Mouse (Mus musculus) liver, embryonic 18 days (tissue): ENCODE data around the gene Cdc20b. TPM values are rescaled to one million over a fixed set of nuclear protein-coding genes. Genes with fewer than 3 reads are reported as not detected.

Source experiments
- polyA plus RNA-seq: library from polyadenylated mRNA; depleted of rRNA; stranded (reverse); fragments of >200 nt; gene quantifications from 2 replicates; pipeline ENCODE4 v1.2.3, GENCODE M21; 2012; rRNA removed

The Cdc20b gene
- polyA plus RNA-seq, result not detected in 2 replicates

GRCm38 (mm10) chr13:113034950-113035421, at the start of gene Cdc20b:
Gene Cdc20b, plus strand, starts transcription at chr13:113035111.

GRCm38 (mm10) chr13:112987532-112987943, 47.4 kb upstream of the Cdc20b start, which contains the start of gene Ccno:
Gene Ccno, plus strand, starts transcription at chr13:112987802.

GRCm38 (mm10) chr13:112993531-112994152, 41.3 kb upstream of the Cdc20b start, which contains the start of gene Mcidas:
Gene Mcidas, plus strand, starts transcription at chr13:112993845.

GRCm38 (mm10) chr13:113046211-113046883, 11.4 kb downstream of the Cdc20b start, which contains the start of gene Gpx8:
Gene Gpx8, minus strand, starts transcription at chr13:113046410.

GRCm38 (mm10) chr13:113100879-113101278, 66.0 kb downstream of the Cdc20b start, which contains the start of gene Gzma:
Gene Gzma, minus strand, starts transcription at chr13:113100981.

Other genes with a start within 250 kb of the Cdc20b start
- 24.5 and 27.2 TPM in 2 replicates for gene Plpp1, start 234.3 kb upstream of the Cdc20b start, polyA plus RNA-seq
- 12.5 and 12.9 TPM in 2 replicates for gene Mtrex, start 107.7 kb upstream of the Cdc20b start, polyA plus RNA-seq
- 2.2 TPM in 2 replicates for gene Dhx29, start 107.7 kb upstream of the Cdc20b start, polyA plus RNA-seq
- gene Ccno, start 47.3 kb upstream of the Cdc20b start, polyA plus RNA-seq, result 1.0 and 1.1 TPM in 2 replicates
- not detected in 2 replicates for gene Mcidas, start 41.3 kb upstream of the Cdc20b start, polyA plus RNA-seq
- 3.0 and 3.3 TPM in 2 replicates for gene Gpx8, start 11.3 kb downstream of the Cdc20b start, polyA plus RNA-seq
- gene Gzma, start 65.9 kb downstream of the Cdc20b start, polyA plus RNA-seq, result 5.6 and 10.6 TPM in 2 replicates
- 0.19 and 0.40 TPM in 2 replicates for gene Esm1, start 174.5 kb downstream of the Cdc20b start, polyA plus RNA-seq
- not detected in 2 replicates for gene Gzmk, start 190.8 kb downstream of the Cdc20b start, polyA plus RNA-seq